Mouse (Mus musculus): Measurements from ENCODE around the gene Nxf1.
"Not testable (repeated sequence)": the region's sequence is repeated elsewhere in the genome, so short reads cannot be mapped to it uniquely, and the experiment has no call there.

Nxf1 gene

DNA sequence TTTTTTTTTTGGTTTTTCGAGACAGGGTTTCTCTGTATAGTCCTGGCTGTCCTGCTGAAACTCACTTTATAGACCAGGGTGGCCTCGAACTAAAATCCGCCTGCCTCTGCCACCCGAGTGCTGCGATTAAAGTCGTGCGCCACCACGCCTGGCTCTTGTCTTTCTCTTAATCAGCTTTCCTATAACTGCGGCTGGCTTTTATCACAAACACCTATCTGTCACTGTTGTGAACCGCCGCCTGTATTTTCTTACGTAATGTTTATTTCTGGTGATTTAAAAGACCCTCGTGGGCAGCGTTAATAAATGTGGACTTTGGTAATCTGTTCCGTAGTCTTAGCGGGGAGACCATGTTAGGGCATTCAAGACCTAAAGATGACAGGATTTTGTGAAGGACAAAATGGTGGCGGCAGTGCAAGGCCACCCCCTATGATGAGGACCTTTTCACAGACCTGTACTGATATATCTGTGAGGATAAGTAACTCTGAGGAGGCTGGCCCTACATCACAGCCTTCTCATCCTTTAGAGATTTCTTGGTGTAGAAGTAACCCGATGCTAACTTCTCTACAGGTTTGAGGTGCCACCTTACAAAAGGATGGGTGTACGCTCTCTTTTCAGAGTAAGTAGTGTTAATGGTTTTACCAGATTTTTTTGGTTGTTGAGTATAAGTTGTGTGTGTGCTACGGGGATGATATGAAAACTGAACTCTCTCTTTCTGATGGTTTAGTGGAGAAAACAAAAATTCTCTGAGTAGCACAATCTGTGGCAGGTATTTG lies 33.1 kb upstream of the Nxf1 start:
- no peak for ATAC-seq (ENCODE audit: insufficient number of reproducible peaks, low FRiP score, low TSS enrichment)

DNA sequence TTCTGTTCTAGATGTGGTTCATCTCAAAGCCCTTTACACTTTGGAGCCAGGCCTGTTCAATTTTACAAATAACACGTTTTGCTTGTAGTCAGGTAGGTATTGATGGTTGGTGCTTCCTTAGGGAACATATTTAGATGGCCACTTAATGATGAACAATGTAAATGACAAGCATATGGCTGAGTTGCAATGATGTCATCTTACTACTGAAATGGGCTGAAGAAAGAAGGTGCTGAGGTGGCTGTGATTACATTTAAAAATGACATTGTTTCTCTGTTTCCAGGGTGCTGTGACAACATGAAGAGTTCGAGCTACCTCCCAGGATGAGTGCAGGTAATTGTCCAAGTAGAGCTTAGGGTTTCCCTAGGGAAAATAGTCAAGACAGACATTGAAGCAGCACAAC lies 32.5 kb upstream of the Nxf1 start:
- no peak for ATAC-seq (ENCODE audit: insufficient number of reproducible peaks, low FRiP score, low TSS enrichment)

DNA sequence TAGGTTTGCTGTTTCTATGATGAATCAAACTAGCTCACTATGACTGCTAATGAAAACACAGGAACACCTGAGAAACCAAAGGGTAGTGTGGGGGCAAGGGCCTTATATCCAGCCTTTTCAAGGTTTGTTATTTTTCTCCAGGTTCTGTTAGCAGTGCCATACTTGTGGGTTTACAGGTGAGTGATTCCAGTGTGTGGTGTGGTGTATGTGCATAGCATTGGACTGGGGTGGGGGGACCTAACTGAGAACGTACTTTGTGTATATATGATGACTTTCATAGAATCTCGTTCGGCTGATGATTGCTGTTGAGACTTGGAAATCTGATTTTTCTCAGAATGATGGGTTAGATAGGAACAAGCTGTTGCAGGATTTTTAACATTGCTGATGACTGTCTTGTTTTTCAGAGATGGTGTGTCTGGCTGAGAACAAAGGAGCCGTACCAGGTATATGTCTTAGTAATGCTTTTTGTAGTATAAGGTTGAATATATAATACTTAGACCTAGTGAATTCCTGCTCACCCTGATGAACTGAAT lies 31.7 kb upstream of the Nxf1 start:
- no peak for ATAC-seq (ENCODE audit: insufficient number of reproducible peaks, low FRiP score, low TSS enrichment)

GRCm38 (mm10) chr19:8726609-8727390 lies 30.1 kb upstream of the Nxf1 start:
- no peak for ATAC-seq (ENCODE audit: insufficient number of reproducible peaks, low FRiP score, low TSS enrichment)

DNA sequence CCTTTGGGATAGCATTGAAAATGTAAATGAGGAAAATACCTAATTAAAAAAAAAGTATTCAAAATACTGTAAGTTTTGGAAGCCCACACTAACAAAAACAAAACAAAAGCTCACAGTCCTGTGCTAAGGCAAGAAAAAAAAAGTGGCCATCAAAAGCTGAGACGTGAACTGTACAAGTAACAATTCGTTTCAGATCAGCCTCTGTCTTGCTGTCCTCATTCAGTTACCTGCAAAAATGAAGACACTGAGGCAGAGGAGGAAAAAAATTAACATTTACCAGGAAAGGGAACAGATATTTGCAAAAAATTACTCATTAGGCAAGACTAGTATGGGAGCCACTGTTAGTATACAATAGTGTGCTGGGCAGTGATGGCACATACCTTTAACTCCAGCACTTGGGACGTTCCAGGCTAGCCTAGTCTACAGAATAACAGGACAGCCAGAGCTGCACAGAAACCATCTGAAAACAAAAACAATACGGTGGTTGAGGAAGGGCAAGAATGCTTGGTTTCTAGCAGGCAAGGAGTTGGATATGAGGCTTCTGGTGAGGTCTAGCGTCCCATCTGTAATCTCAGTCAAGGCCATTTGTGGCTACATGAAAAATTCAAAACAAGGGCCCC lies 29.3 kb upstream of the Nxf1 start:
- no peak for ATAC-seq (ENCODE audit: insufficient number of reproducible peaks, low FRiP score, low TSS enrichment)

DNA sequence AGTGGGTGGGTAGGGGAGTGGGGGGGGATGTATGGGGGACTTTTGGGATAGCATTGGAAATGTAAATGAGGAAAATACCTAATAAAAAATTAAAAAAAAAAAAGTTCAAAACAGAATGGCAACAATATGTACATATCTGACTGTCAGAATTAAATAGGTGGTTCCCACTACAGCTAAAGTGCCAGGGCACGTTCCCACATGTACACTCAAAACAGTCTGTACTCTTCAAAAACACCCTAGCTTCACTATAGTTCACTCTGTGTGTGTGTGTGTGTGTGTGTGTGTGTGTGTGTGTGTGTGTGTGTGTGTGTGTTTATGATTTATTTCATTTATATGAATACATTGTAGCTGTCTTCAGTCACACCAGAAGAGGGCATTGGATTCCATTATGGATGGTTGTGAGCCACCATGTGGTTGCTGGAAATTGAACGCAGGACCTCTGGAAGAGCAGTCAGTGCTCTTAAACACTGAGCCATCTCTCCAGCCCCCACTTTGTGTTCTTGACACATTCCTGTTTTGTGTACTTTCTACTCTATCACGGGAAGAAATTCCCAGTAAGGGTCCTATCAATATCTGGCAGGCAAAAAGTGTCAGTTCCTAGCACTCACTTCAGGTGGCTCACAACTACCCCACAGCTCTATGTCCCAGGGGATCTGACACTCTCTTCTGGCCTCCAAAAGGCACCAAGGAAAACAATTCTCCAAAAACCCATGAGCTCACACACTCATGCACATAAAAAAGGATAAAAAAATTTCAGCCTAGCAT lies 28.4 kb upstream of the Nxf1 start:
- ATAC-seq (ENCODE audit: insufficient number of reproducible peaks, low FRiP score, low TSS enrichment), result not testable (repeated sequence)

DNA sequence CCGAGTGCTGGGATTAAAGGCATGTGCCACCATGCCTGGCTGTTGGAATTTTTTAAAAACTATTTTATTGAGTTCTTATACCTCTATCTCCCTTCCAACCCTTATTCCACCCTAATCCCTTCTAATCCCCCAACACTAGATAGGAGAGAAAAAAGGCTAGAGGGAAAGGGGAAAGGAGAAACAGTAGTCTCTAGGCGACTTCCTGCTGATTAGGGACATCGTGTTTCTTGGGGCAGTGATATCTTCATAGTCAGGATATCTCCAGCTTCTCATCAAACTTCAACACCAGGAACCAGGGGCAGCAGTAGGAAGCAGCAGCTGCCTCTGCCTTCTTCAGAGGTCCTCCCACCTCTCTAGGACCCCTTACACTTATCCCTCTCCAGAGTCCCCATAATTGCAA lies 22.5 kb upstream of the Nxf1 start:
- ATAC-seq (ENCODE audit: insufficient number of reproducible peaks, low FRiP score, low TSS enrichment), result no peak

GRCm38 (mm10) chr19:8735389-8736159 lies 21.3 kb upstream of the Nxf1 start, which contains the start of gene Wdr74:
Wdr74 (plus strand) TSS chr19:8735827.
- peak; percentile 64; the same call in 1 of the 2 replicates for ATAC-seq (ENCODE audit: insufficient number of reproducible peaks, low FRiP score, low TSS enrichment)

DNA sequence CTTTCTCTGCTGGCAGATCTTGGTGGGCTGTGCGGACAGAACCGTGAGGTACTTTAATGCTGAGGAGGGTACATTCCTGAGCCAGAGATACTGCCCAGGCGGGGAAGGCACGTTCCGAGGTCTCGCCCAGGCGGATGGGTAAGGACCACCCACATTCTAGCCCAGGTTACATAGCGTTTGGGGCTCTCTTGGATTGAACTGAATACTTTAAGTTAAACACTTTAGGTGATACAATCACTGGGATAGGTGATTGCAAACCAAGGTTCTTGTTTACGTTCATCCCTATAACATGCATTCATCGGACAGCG lies 20.8 kb upstream of the Nxf1 start:
- no peak for ATAC-seq (ENCODE audit: insufficient number of reproducible peaks, low FRiP score, low TSS enrichment)

GRCm38 (mm10) chr19:8738911-8739310 lies 18.0 kb upstream of the Nxf1 start:
- no peak for ATAC-seq (ENCODE audit: insufficient number of reproducible peaks, low FRiP score, low TSS enrichment)

DNA sequence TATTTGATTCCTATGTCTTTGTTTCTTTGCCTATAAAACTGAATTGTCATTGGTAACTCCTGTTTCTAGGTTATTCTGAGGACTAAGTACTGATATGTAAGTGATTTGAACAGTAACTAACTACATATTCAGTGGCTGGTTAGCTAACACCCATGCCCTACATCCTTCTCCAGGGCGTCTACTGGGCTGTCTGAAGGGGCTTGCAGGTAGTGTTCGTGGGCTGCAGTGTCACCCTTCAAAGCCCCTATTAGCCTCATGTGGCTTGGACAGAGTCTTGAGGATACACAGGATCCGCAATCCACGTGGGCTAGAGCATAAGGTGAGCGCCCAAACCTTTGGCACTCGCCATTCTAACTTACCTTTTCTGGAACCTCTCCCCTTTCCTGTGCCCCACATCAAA lies 17.2 kb upstream of the Nxf1 start:
- ATAC-seq (ENCODE audit: insufficient number of reproducible peaks, low FRiP score, low TSS enrichment), result no peak

DNA sequence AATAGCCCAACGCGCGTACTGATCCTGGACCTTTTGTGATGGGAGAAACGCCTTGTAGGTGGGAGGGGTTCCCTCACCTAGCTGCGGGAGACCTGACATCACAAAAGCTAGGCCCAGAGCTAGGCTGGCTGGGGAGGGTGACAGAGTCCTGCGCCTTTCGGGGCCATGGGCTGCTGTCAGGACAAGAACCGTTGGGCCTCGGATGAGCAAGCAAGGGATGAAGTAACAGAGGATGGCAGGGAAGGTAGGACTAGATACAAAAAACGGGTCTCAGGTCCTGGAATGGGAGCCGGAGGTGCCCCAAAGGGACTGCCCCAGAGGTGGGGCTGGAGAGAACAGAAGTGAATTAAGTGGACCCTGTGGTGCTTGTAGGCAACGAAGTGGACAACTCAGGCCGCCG lies 16.3 kb upstream of the Nxf1 start, which contains the start of gene 1700092M07Rik:
Gene 1700092M07Rik (plus strand): TSS at position 116 of the 400 bp plus-strand sequence.
- ATAC-seq (ENCODE audit: insufficient number of reproducible peaks, low FRiP score, low TSS enrichment), result no peak

- ATAC-seq (ENCODE audit: insufficient number of reproducible peaks, low FRiP score, low TSS enrichment), result peak; percentile 96
Measured at GRCm38 (mm10) chr19:8741243-8741869, 15.5 kb upstream of the Nxf1 start, which contains the start of gene Stx5a. Stx5a (plus strand) TSS chr19:8741413.

DNA sequence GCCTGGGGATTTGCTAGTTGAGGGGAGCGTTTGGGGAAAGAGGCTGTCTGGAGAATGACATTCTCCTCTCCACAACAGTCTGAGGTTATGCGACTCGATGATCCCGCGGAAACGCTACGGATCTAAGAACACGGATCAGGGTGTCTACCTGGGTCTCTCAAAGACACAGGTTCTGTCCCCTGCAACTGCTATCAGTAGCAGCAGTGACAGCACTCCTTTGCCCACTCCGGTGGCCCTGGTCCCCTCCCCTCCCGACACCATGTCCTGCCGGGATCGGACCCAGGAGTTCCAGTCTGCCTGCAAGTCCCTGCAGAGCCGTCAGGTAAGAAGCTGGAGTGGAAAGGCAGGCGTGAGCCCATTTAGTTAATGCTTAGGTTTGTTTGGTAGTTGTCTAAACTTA lies 14.7 kb upstream of the Nxf1 start:
- ATAC-seq (ENCODE audit: insufficient number of reproducible peaks, low FRiP score, low TSS enrichment), result no peak

GRCm38 (mm10) chr19:8745382-8745781 lies 11.5 kb upstream of the Nxf1 start:
- no peak for ATAC-seq (ENCODE audit: insufficient number of reproducible peaks, low FRiP score, low TSS enrichment)

GRCm38 (mm10) chr19:8747368-8747767 lies 9.5 kb upstream of the Nxf1 start:
- no peak for ATAC-seq (ENCODE audit: insufficient number of reproducible peaks, low FRiP score, low TSS enrichment)

GRCm38 (mm10) chr19:8755652-8756051 lies 1.2 kb upstream of the Nxf1 start:
- no peak for ATAC-seq (ENCODE audit: insufficient number of reproducible peaks, low FRiP score, low TSS enrichment)

DNA sequence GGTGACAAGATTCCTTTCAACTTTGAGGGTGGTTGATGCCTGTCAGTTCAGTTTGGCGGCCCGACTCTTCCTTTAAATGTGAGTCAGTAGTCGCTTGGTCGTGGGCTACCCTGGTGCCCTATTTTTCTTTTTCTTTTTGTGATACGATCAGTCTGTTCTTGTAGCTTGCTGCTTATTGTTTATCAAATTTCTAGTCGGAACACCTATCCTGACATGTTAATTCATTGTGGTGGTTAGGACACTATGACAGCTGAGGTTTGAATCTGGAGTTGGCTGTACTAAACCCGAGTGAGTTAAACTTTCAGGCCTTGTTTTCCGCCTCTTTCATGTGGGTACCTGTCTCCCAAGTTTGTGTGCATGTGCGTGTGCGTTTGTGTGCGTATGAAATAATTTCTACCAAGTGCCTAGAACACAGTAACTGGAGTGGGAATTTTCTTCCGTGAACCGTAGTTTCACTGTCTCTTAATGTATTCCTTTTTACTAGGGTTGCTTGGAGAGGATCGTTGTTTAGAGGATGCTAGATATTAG lies 662 bp downstream of the Nxf1 start:
- ATAC-seq (ENCODE audit: insufficient number of reproducible peaks, low FRiP score, low TSS enrichment), result no peak

GRCm38 (mm10) chr19:8758899-8759298 lies 2.0 kb downstream of the Nxf1 start:
- no peak for ATAC-seq (ENCODE audit: insufficient number of reproducible peaks, low FRiP score, low TSS enrichment)
